Mouse (Mus musculus) kidney, postnatal 0 days (tissue): Measurements from ENCODE around the gene Cnksr1. TPM values are rescaled to one million over a fixed set of nuclear protein-coding genes. Genes with fewer than 3 reads are reported as not detected.

Experiments
- ATAC-seq: fragments of 200-750 bp; cut with Nextera tagmentation; replicated peaks from 2 replicates; pipeline ENCODE4 v1.8.0; 2017; ENCODE audit warnings: low read depth, moderate number of reproducible peaks, moderate TSS enrichment, moderate library complexity; ENCODE audit not compliant: low FRiP score
- DNase-seq: peaks from one replicate; pipeline ENCODE4 v3.0.0-alpha.2; 2016; ENCODE audit warnings: low spot score
- H3K27ac ChIP-seq: fragments of 300-500 bp; sonication (generic); 2 replicates; pipeline ENCODE4 v1.5.1; 2014; ENCODE audit warnings: mild to moderate bottlenecking
- H3K27me3 ChIP-seq: fragments of 300-500 bp; sonication (generic); 2 replicates; pipeline ENCODE4 v1.6.1; 2014; ENCODE audit warnings: low read length, mixed read lengths; ENCODE audit not compliant: insufficient read depth
- H3K36me3 ChIP-seq: fragments of 300-500 bp; sonication (generic); 2 replicates; pipeline ENCODE4 v1.6.1; 2014; ENCODE audit warnings: low read length, mixed read lengths; ENCODE audit not compliant: insufficient read depth
- H3K4me1 ChIP-seq: fragments of 300-500 bp; sonication (generic); replicated peaks from 2 replicates; pipeline ENCODE4 v1.6.1; 2014; ENCODE audit warnings: antibody characterized with exemption, low read length, mixed read lengths; ENCODE audit not compliant: insufficient read depth
- H3K4me2 ChIP-seq: fragments of 300-500 bp; sonication (generic); 2 replicates; pipeline ENCODE4 v1.6.1; 2014; ENCODE audit warnings: mild to moderate bottlenecking, low read length, moderate library complexity, mixed read lengths
- H3K4me3 ChIP-seq: fragments of 300-500 bp; sonication (generic); replicated peaks from 2 replicates; pipeline ENCODE4 v1.5.1; 2014; ENCODE audit warnings: low read depth, low read length
- H3K9ac ChIP-seq: fragments of 300-500 bp; sonication (generic); 2 replicates; pipeline ENCODE4 v1.6.1; 2014; ENCODE audit warnings: low read depth, low read length
- H3K9me3 ChIP-seq: fragments of 300-500 bp; sonication (generic); replicated peaks from 2 replicates; pipeline ENCODE4 v1.6.1; 2016; ENCODE audit warnings: low read length, inconsistent platforms, mixed read lengths
- CTCF ChIP-seq: IDR thresholded peaks from 2 replicates; pipeline ENCODE4 v1.5.1; 2016; ENCODE audit warnings: antibody characterized with exemption, low read depth, mild to moderate bottlenecking, moderate library complexity
- WGBS: fragments of 180-500 bp; shearing (Covaris S2); extraction: QIAGEN DNeasy Blood & Tissue Kit; methylation state at CpG from one replicate; pipeline ENCODE4 v1.1.7; 2014; 5-methylcytosine and 5-hydroxymethylcytosine counted together
- polyA plus RNA-seq: library from polyadenylated mRNA; unstranded; fragments of >200 nt; fragmentation: Nextera tagmentation; extraction: Ambion mirVana; gene quantifications from 2 replicates; pipeline ENCODE4 v1.2.1, GENCODE M21; 2015

Cnksr1 gene
- polyA plus RNA-seq, 1 experiment from 2014 or later = 9.2 TPM

DNA sequence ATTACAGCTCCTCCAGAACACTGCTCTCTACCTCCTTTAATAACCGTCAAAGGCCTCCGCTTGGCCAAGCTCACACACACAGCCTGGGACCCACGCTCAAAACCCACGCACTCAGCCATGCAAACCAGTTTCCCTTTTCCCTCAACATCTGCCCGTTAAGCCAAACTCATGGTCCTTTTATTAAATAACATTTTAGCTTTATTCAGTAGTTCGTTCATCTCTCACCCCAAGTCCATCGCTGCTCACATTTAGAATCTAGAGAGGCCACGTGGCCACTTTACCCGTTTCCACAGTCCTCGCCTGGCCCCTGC lies 12.7 kb upstream of the Cnksr1 start:
- Histone ChIP-seq H3K9me3 (no peaks in the 10 kb centered on the region), H3K9ac (peak overlapping the region; percentile 49), H3K36me3 (no peaks in the 10 kb centered on the region), H3K4me3 (peak overlapping the region; percentile 42), H3K27ac (no peak overlapping the region), H3K4me1 (peaks cover 30% of the 10 kb centered on the region), H3K4me2 (peak overlapping the region; percentile 85), H3K27me3 (peaks cover 26% of the 10 kb centered on the region)
- 18% methylated on average over 10 of the region's 10 CpGs for WGBS
- no peak for ATAC-seq
- no peak for DNase-seq
- TF ChIP-seq CTCF = no peak

DNA sequence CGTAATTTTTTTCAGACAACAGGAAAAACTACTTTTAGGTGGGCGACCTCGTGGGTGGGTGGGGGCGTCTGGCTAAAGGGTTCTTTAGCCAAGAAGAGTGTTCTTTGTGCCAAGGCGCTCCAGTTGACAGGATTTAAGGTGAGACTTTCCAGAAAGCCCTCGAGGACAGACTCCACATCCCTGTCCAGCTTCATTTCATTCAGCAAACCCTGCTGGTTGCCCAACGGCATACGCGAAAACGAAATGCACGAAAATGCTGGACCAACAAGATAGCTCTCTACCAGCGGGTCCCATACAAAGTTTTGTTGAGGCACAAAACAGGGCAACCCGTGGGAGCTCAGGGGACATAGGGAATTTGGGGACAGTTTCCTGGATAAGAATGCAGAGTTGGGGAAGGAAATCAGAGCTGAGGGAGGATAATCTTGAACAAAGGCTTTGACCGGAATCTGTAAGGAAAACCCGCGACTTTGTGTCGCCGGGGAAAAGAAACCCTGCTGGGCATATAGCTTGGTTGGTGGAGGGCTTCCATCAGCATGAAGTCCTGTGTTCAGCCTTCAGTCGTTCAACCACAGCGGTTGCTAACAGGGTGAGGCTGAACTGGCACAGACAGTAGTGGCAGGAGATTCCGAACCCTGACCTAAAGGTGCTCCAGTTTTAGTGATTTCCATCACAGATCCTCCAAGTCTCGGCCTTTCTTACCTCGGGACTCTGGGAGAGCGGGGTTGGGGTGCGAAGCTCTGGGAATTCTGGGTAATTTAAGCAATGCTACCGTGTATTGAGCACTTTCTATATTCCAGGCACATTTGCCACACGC lies 12.1 kb upstream of the Cnksr1 start:
- Histone ChIP-seq H3K9ac (no peak overlapping the region), H3K4me3 (peak overlapping the region; percentile 42), H3K27me3 (peaks cover 26% of the 10 kb centered on the region), H3K9me3 (no peaks in the 10 kb centered on the region), H3K36me3 (no peaks in the 10 kb centered on the region), H3K27ac (no peak overlapping the region), H3K4me2 (peak overlapping the region; percentile 85), H3K4me1 (peaks cover 33% of the 10 kb centered on the region)
- TF ChIP-seq CTCF = no peak
- DNase-seq (peak; percentile 8), ATAC-seq (no peak)
- WGBS = 16% methylated on average over 27 of the region's 27 CpGs

DNA sequence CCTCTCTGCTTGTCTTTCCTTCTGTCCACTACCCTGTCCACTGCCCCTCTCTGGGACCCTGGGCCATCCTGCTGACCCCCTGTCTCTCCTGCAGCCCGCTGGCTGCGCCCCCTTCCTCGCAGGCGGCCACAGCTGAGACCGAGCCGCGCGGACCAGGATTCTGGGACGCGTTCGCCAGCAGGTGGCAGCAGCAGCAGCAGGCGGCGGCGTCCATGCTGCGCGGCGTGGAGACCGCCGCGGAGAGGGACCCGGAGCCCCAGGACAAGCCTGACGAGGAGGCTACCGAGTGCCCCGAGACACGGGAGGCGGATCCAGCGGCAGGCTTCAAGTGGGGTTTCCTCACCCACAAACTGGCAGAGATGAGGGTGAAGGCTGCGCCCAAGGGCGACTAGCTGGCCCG lies 11.5 kb upstream of the Cnksr1 start:
- Histone ChIP-seq H3K27me3 (peaks cover 26% of the 10 kb centered on the region), H3K36me3 (no peaks in the 10 kb centered on the region), H3K9me3 (no peaks in the 10 kb centered on the region), H3K4me2 (peak overlapping the region; percentile 85), H3K4me1 (peaks cover 35% of the 10 kb centered on the region), H3K27ac (no peak overlapping the region), H3K9ac (peak overlapping the region; percentile 35; the same call in 1 of the 2 replicates), H3K4me3 (peak overlapping the region; percentile 26)
- DNase-seq (peak; percentile 86), ATAC-seq (peak; percentile 43; the same call in 1 of the 2 replicates)
- under 1% methylated on average over 30 of the region's 30 CpGs for WGBS
- peak; percentile 97 for TF ChIP-seq CTCF

DNA sequence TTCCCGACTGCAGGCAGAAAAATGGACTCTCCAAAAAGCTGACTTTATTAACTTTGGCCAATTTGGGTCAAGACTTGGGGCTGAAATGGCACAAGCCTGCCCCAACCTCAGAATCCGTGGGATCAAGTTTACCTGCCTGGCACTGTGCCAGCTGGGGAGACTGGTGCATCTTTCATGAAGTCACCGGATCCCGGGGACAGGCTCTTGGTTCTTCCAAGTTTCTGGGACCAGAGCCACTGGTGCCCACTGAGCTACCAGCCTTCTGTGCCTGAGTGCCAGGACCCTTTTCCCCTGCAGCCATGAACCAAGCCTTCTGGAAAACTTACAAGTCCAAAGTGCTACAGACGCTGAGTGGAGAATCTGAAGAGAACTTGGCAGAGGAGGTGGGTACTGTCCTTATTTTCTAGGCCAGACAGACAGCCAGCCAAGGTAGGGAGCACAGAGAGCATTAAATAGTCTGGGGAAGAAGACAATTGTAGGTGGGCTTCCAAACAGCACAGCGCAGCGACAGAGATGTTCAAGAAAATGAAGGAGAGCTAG lies 8.6 kb upstream of the Cnksr1 start, which contains the start of gene Gm30191:
TSS of gene Gm30191 (plus strand) at position 217 of the 540 bp plus-strand sequence.
- Histone ChIP-seq H3K27ac (no peak within 1 kb of the TSS), H3K9me3 (no peaks in the 10 kb centered on the region), H3K9ac (0 out of 2 replicates have a peak within 1 kb of the TSS, but pooled peaks have one; percentile 78), H3K4me1 (peaks cover 21% of the 10 kb centered on the region), H3K27me3 (peaks cover 13% of the 10 kb centered on the region), H3K4me3 (peak within 1 kb of the TSS; percentile 73), H3K4me2 (peak within 1 kb of the TSS; percentile 98), H3K36me3 (no peaks in the 10 kb centered on the region)
- no peak for ATAC-seq
- TF ChIP-seq CTCF = no peak
- WGBS = 77% methylated on average over 7 of the region's 7 CpGs
- no peak for DNase-seq

DNA sequence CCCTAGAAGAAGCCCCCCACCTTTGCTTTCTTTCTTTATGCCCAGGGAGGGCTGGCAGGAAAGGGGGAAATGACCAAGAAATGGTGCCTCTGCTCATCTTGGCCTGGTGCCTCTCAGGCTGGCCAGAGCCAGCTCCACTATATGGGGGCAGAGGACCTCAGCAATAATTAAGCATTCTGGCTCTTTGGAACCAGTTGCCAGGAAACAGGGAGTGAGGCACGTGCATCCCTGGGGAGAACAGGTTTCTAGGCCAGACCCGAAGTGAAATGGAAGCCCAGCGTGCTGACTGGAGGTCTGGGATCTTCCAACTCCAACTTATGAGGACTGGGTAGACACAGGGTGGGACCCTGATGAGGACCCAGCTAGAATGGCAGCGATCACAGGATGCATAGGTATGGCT lies 8.1 kb upstream of the Cnksr1 start:
- Histone ChIP-seq H3K27ac (no peak overlapping the region), H3K4me3 (no peak overlapping the region), H3K9me3 (no peaks in the 10 kb centered on the region), H3K4me1 (peaks cover 16% of the 10 kb centered on the region), H3K9ac (no peak overlapping the region), H3K27me3 (peaks cover 8% of the 10 kb centered on the region; the same call in 1 of the 2 replicates), H3K4me2 (no peak overlapping the region), H3K36me3 (no peaks in the 10 kb centered on the region)
- 33% methylated on average over 4 of the region's 4 CpGs for WGBS
- no peak for DNase-seq
- ATAC-seq = no peak
- no peak for TF ChIP-seq CTCF

DNA sequence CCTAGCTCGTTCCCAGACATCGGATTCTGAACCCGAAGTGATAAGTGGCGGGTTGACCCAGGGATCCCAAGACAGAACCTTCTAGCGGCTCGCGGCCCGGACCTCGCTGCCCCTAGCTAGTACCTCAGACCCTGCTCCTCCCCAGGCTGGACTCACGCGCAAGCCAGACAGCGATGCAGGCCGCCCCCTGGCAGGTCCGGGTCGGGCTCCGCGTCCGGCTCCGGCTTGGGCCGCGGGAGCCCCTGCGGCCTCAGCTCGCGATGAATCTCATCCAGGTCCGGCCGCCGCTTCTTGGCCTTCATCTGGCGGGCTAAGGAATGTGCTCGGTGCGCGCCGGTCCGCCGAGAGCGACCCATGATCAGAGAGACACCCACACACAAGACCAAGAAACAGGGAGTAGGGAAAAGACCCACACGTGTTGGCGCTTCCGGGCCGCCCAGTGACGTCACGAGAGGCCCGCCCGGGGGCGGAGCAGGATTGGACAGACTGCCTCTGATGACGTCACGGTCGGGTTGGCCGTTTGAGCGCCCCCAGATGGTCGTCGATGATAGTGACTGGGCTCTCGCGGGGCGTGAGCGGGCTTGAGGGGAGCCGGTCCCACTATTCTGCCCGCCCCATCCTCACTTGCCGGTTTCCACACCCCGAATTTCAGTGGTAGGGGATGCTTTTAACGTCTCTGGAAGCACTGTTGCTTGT lies 7.1 kb upstream of the Cnksr1 start, which contains the start of gene Zfp593:
TSS of gene Zfp593 (minus strand) at position 445 of the 696 bp plus-strand sequence.
- TF ChIP-seq CTCF = peak; percentile 79
- DNase-seq = peak; percentile 95
- under 1% methylated on average over 60 of the region's 60 CpGs for WGBS

More for the DNA sequence above, 7.1 kb upstream of the Cnksr1 start, which contains the start of gene Zfp593:
- H3K4me2 ChIP-seq = peak within 1 kb of the TSS; percentile 98
- no peak within 1 kb of the TSS for H3K27ac ChIP-seq
- H3K27me3 ChIP-seq = no peaks in the 10 kb centered on the region
- peaks cover 12% of the 10 kb centered on the region for H3K4me1 ChIP-seq
- no peaks in the 10 kb centered on the region for H3K9me3 ChIP-seq
- peak; percentile 70 for ATAC-seq
- H3K9ac ChIP-seq = peak within 1 kb of the TSS; percentile 78
- peak within 1 kb of the TSS; percentile 73 for H3K4me3 ChIP-seq
- no peaks in the 10 kb centered on the region for H3K36me3 ChIP-seq
